Mouse (Mus musculus) hindbrain, embryonic 11.5 days (tissue): ENCODE measurements at regions not wholly inside any gene's neighbourhood (a gene's known extent, or its start where the extent isn't known, plus 50 kb on each side); places are given as distances from the start of the nearest gene placed in this dataset.

Experiments used
- ATAC-seq: fragments of 200-750 bp; cut with Nextera tagmentation; 2 replicates; pipeline ENCODE4 v1.8.0; 2017; ENCODE audit warnings: mild to moderate bottlenecking, moderate TSS enrichment, moderate library complexity; ENCODE audit not compliant: low FRiP score
- DNase-seq: peaks from one replicate; pipeline ENCODE4 v3.0.0-alpha.2; 2015; ENCODE audit warnings: low spot score
- H3K27ac ChIP-seq: fragments of 300-500 bp; sonication (generic); 2 replicates; pipeline ENCODE4 v1.5.1; 2014; ENCODE audit warnings: mild to moderate bottlenecking, low read depth, low read length
- H3K27me3 ChIP-seq: fragments of 300-500 bp; sonication (generic); 2 replicates; pipeline ENCODE4 v1.6.1; 2014; ENCODE audit warnings: mild to moderate bottlenecking, low read length, moderate library complexity, mixed read lengths; ENCODE audit not compliant: control insufficient read depth, insufficient read depth
- H3K36me3 ChIP-seq: fragments of 300-500 bp; sonication (generic); 2 replicates; pipeline ENCODE4 v1.6.1; 2014; ENCODE audit warnings: mild to moderate bottlenecking, low read length, moderate library complexity, mixed read lengths; ENCODE audit not compliant: control insufficient read depth, insufficient read depth
- H3K4me1 ChIP-seq: fragments of 300-500 bp; sonication (generic); replicated peaks from 2 replicates; pipeline ENCODE4 v1.6.1; 2014; ENCODE audit warnings: low read length, mixed read lengths; ENCODE audit not compliant: control insufficient read depth, insufficient read depth
- H3K4me2 ChIP-seq: fragments of 300-500 bp; sonication (generic); replicated peaks from 2 replicates; pipeline ENCODE4 v1.6.1; 2014; ENCODE audit warnings: mild to moderate bottlenecking, low read depth, low read length
- H3K4me3 ChIP-seq: fragments of 300-500 bp; sonication (generic); 2 replicates; pipeline ENCODE4 v1.5.1; 2014; ENCODE audit warnings: low read depth, low read length
- H3K9ac ChIP-seq: fragments of 300-500 bp; sonication (generic); 2 replicates; pipeline ENCODE4 v1.6.1; 2014; ENCODE audit warnings: low read depth, low read length
- H3K9me3 ChIP-seq: fragments of 300-500 bp; sonication (generic); 2 replicates; pipeline ENCODE4 v1.6.1; 2016; ENCODE audit warnings: low read length; ENCODE audit not compliant: control insufficient read depth
- WGBS: fragments of 180-500 bp; shearing (Covaris S2); extraction: QIAGEN DNeasy Blood & Tissue Kit; methylation state at CpG from one replicate; pipeline ENCODE4 v1.1.7; 2014; 5-methylcytosine and 5-hydroxymethylcytosine counted together

DNA sequence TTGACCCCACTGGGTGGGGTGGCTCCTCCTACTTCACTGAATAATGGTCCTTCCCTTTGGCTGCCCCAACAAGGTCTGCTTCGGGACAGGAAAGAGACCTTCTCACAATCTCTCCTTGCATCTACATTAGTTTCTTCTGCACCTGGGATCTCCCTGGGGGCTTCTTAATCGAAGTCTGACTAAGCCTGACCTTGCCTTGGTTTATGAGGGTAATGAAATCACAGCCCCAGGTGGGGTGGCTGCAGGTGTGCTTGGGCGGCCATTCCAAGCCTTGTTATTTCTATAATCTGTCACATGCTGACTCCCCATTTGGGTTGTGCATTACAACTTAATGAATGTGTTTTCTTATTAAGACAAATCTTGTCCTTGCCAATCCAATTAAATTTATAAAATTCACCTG lies 520.2 kb upstream of the Mctp2 start:
- Histone ChIP-seq H3K4me2 (no peak overlapping the region), H3K9ac (no peak overlapping the region), H3K4me1 (no peaks in the 10 kb centered on the region), H3K36me3 (no peaks in the 10 kb centered on the region), H3K27me3 (no peaks in the 10 kb centered on the region), H3K27ac (no peak overlapping the region), H3K4me3 (no peak overlapping the region), H3K9me3 (no peaks in the 10 kb centered on the region)
- DNase-seq = no peak
- no peak for ATAC-seq
- 81% methylated on average over 3 of the region's 3 CpGs for WGBS

- no peaks in the 10 kb centered on the region for H3K36me3 ChIP-seq
- DNase-seq = no peak
- H3K4me1 ChIP-seq = peaks cover 7% of the 10 kb centered on the region
- H3K27me3 ChIP-seq = no peaks in the 10 kb centered on the region
- WGBS = 95% methylated on average over 1 of the region's 1 CpGs
- H3K4me2 ChIP-seq = no peak overlapping the region
- no peak for ATAC-seq
- no peaks in the 10 kb centered on the region for H3K9me3 ChIP-seq
- no peak overlapping the region for H3K4me3 ChIP-seq
- no peak overlapping the region for H3K27ac ChIP-seq
- no peak overlapping the region for H3K9ac ChIP-seq
These were observed 529.0 kb upstream of the Mctp2 start for GRCm38 (mm10) chr7:72835423-72835822.

DNA sequence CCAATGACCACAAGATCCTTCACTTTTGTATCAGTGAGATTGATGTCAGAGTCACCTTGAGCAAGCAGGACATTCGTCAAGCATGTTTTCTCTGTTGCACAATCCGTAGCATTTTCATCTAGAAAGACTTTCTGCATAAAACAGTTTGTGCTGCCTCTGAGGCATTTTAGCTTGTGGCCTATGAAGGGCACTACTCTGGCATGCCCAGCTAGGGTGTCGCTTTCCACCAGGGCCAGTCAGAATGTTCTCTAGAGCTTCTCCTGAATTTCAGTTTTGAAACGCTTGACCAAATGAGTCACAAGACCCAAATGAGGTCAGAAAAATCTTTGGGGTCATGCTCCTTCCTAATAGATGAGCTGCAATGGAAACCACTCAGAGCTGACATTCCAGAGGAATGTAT lies 529.6 kb upstream of the Mctp2 start:
- no peak for ATAC-seq
- H3K4me3 ChIP-seq = no peak overlapping the region
- no peak overlapping the region for H3K4me2 ChIP-seq
- no peaks in the 10 kb centered on the region for H3K27me3 ChIP-seq
- no peaks in the 10 kb centered on the region for H3K9me3 ChIP-seq
- no peak overlapping the region for H3K27ac ChIP-seq
- H3K4me1 ChIP-seq = peaks cover 7% of the 10 kb centered on the region
- peak; percentile 6 for DNase-seq
- no peaks in the 10 kb centered on the region for H3K36me3 ChIP-seq
- H3K9ac ChIP-seq = no peak overlapping the region
- WGBS = 80% methylated on average over 4 of the region's 4 CpGs

DNA sequence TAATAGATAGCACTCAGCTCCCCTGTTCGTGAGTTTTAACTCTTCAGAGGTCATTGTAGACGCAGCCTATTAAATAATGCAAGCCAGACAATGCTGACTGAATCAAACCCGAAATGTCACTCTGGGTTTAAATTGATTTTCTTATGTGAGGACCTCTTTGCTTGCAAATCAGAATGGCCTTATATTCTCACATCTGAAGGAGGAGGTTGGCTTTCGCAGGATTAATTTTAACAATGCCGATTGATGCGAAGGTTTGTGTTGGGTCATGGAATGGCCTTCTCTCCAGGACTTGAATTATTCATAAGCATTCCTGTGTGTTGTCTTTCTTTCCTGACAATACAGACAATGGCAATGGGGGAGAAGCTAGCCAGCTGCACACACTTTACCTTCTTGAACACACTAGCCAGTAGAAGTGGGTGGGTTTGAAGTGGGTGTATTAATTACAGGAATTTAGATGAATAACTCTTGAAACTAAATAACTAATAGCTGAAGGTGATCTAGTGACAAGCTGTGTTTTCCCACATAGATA lies 530.1 kb upstream of the Mctp2 start:
- Histone ChIP-seq H3K4me1 (peaks cover 7% of the 10 kb centered on the region), H3K27me3 (no peaks in the 10 kb centered on the region), H3K9me3 (no peaks in the 10 kb centered on the region), H3K4me2 (no peak overlapping the region), H3K4me3 (no peak overlapping the region), H3K27ac (peak overlapping the region; percentile 3; the same call in 1 of the 2 replicates), H3K9ac (no peak overlapping the region), H3K36me3 (no peaks in the 10 kb centered on the region)
- DNase-seq = peak; percentile 10
- 37% methylated on average over 6 of the region's 6 CpGs for WGBS
- ATAC-seq = peak; percentile 35; the same call in 1 of the 2 replicates

DNA sequence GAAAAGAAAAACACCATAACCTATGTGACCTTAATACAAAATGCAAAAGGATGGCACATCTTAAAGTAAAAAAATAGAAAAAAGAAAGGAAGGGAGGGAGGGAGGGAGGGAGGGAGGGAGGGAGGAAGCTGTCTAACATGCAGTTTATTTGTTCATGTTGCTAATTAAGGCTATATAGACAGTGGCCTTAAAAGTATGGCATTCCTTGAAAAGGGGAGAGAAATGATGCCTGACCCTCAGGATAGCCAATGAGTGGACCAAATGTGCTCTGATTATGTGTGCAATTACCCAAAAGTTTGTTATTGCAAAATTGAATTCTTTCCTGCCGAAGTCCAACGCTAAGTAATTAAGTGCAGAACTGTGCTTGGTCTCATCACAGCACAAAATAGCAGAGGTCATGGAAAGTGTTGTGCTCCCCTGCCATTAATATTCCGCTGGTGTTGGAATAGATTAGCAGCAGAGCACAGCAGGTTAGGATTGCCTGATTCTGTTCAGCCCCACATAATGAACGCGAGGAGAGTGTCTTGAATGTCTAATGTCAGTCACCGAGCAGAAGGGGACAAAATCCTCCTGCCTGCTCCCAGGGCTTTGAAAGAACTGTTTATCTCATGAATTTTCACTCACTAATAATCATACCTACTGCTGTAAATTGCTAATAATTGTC lies 531.7 kb upstream of the Mctp2 start:
- 32% methylated on average over 6 of the region's 6 CpGs for WGBS
- DNase-seq (peak; percentile 37), ATAC-seq (peak; percentile 69)
- no peak overlapping the region for H3K9ac ChIP-seq
- H3K27ac ChIP-seq = peak overlapping the region; percentile 58
- no peaks in the 10 kb centered on the region for H3K27me3 ChIP-seq
- no peaks in the 10 kb centered on the region for H3K9me3 ChIP-seq
- no peak overlapping the region for H3K4me2 ChIP-seq
- no peaks in the 10 kb centered on the region for H3K36me3 ChIP-seq
- peaks cover 7% of the 10 kb centered on the region for H3K4me1 ChIP-seq
- H3K4me3 ChIP-seq = no peak overlapping the region

GRCm38 (mm10) chr7:72851346-72851745 lies 524.0 kb upstream of the Rgma start:
- no peak overlapping the region for H3K4me2 ChIP-seq
- H3K27me3 ChIP-seq = no peaks in the 10 kb centered on the region
- H3K4me3 ChIP-seq = no peak overlapping the region
- ATAC-seq (no peak), DNase-seq (no peak)
- H3K27ac ChIP-seq = no peak overlapping the region
- H3K9ac ChIP-seq = no peak overlapping the region
- no peaks in the 10 kb centered on the region for H3K36me3 ChIP-seq
- H3K9me3 ChIP-seq = no peaks in the 10 kb centered on the region
- H3K4me1 ChIP-seq = no peaks in the 10 kb centered on the region
- 91% methylated on average over 1 of the region's 1 CpGs for WGBS

DNA sequence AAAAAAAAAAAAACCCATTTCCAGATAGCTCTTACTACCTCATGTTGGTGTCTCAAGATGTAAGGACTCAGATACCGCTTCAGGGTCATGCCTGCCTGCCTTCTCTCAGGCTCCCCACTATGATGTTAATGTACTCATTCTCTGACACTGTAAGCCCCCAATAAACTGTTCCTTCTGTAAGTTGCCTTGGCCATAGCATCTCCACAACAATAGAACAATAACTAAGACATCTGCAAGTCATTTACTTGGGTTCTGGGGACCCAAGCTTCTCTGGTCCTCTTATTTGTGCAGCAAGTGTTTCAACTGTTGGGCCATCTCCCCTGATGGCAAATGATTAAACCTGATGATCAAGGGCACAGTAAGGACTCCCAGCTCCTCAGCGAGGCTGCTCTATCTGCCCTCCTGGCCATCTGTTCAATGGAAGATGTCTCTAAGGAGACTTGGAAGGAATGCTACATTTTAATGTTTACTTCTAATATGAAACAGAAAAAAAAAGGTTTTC lies 520.8 kb upstream of the Rgma start:
- ATAC-seq (no peak), DNase-seq (no peak)
- 58% methylated on average over 2 of the region's 2 CpGs for WGBS
- H3K9ac ChIP-seq = no peak overlapping the region
- H3K36me3 ChIP-seq = no peaks in the 10 kb centered on the region
- no peaks in the 10 kb centered on the region for H3K4me1 ChIP-seq
- H3K27ac ChIP-seq = no peak overlapping the region
- no peak overlapping the region for H3K4me2 ChIP-seq
- H3K4me3 ChIP-seq = no peak overlapping the region
- no peaks in the 10 kb centered on the region for H3K27me3 ChIP-seq
- H3K9me3 ChIP-seq = no peaks in the 10 kb centered on the region

GRCm38 (mm10) chr7:72866966-72867754 lies 508.1 kb upstream of the Rgma start:
- Histone ChIP-seq H3K4me3 (no peak overlapping the region), H3K9me3 (no peaks in the 10 kb centered on the region), H3K36me3 (no peaks in the 10 kb centered on the region), H3K4me2 (no peak overlapping the region), H3K4me1 (no peaks in the 10 kb centered on the region), H3K9ac (no peak overlapping the region), H3K27ac (no peak overlapping the region), H3K27me3 (no peaks in the 10 kb centered on the region)
- ATAC-seq (no peak), DNase-seq (no peak)
- WGBS = 84% methylated on average over 6 of the region's 6 CpGs
